Mouse (Mus musculus) olfactory bulb, adult 2 months (tissue): ENCODE data around the gene Wnt6. TPM values are rescaled to one million over a fixed set of nuclear protein-coding genes. Genes with fewer than 3 reads are reported as not detected.

ENCODE experiments used
- H3K27ac ChIP-seq: fragments of 200-500 bp; 2 replicates; pipeline ENCODE4 v1.5.1; 2012; ENCODE audit warnings: low read depth, low read length; ENCODE audit not compliant: insufficient read depth
- H3K4me1 ChIP-seq: fragments of 200-500 bp; 2 replicates; pipeline ENCODE4 v1.6.1; 2012; ENCODE audit warnings: low read length; ENCODE audit not compliant: control insufficient read depth, insufficient read depth
- H3K4me3 ChIP-seq: fragments of 200-500 bp; 2 replicates; pipeline ENCODE4 v1.5.1; 2012; ENCODE audit warnings: mild to moderate bottlenecking, low read depth, low read length, moderate library complexity; ENCODE audit not compliant: insufficient read depth
- CTCF ChIP-seq: fragments of 200-500 bp; IDR thresholded peaks from 2 replicates; pipeline ENCODE4 v1.5.1; 2012; ENCODE audit warnings: low read depth, mild to moderate bottlenecking, low read length, moderate library complexity; ENCODE audit not compliant: insufficient read depth
- POLR2A ChIP-seq: fragments of 200-500 bp; IDR thresholded peaks from 2 replicates; pipeline ENCODE4 v1.6.1; 2012; ENCODE audit warnings: mild to moderate bottlenecking, low read depth, low read length, moderate library complexity; ENCODE audit not compliant: insufficient read depth
- WGBS: fragments of 180-500 bp; shearing (Covaris S2); methylation state at CpG from one replicate; pipeline ENCODE4 v1.1.7; 2018; 5-methylcytosine and 5-hydroxymethylcytosine counted together
- polyA plus RNA-seq: library from polyadenylated mRNA; stranded (reverse); fragments of >200 nt; gene quantifications from 2 replicates; pipeline ENCODE4 v1.2.4, GENCODE M21; 2012; ENCODE audit warnings: low replicate concordance; ENCODE audit not compliant: missing spikeins, insufficient read depth, insufficient read length

The Wnt6 gene
- polyA plus RNA-seq, 1 experiment, result not detected

DNA sequence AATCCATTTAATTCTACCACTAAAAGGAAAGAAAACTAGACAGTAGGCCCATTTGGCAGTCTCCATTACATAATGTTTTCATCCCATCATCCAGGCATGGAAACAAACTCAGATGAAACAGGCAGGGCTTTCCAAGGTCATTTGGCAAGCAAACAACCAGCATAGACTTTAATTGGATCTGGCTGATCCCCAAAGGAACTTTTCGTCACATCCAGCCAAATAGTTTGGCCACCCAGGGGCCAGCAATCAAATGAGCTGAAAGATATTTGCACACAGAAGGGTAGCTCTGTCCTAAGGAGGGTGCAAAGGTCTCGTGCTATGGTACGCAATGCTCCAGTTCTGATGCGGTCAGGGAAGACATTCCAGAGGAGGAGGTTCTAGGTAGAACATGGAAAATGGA lies 21.0 kb upstream of the Wnt6 start:
- peaks cover 9% of the 10 kb centered on the region for H3K4me1 ChIP-seq
- no peak overlapping the region for H3K27ac ChIP-seq
- WGBS, result 53% methylated on average over 4 of the region's 4 CpGs
- H3K4me3 ChIP-seq, result no peak overlapping the region
- TF ChIP-seq CTCF (no peak), POLR2A (no peak)

DNA sequence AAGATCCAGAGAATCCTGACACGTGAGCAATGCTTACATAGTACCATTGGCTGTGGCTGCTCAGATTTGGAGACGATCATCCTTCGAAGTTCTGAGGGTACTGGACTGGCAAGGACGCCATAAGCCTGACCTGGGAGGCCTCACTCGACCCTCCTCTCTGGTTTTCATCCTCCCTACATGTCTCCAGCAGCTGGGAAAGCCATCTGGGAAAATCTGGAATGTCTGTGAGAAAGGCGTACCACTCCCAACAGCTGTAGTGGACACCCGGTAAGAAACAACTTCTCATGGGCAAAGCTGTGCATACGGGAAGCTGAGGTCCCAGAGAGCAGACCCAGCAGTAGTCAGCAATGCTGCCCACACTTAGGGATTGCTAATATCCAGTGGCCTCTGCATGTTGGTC lies 19.5 kb upstream of the Wnt6 start:
- TF ChIP-seq CTCF (no peak), POLR2A (no peak)
- Histone ChIP-seq H3K4me3 (no peak overlapping the region), H3K4me1 (peaks cover 9% of the 10 kb centered on the region), H3K27ac (no peak overlapping the region)
- 89% methylated on average over 8 of the region's 8 CpGs for whole genome bisulfite sequencing

GRCm38 (mm10) chr1:74752833-74753232 lies 18.9 kb upstream of the Wnt6 start:
- no peak overlapping the region for H3K4me3 ChIP-seq
- H3K27ac ChIP-seq, result no peak overlapping the region
- TF ChIP-seq CTCF (no peak), POLR2A (no peak)
- peaks cover 9% of the 10 kb centered on the region for H3K4me1 ChIP-seq
- 97% methylated on average over 3 of the region's 3 CpGs for WGBS

DNA sequence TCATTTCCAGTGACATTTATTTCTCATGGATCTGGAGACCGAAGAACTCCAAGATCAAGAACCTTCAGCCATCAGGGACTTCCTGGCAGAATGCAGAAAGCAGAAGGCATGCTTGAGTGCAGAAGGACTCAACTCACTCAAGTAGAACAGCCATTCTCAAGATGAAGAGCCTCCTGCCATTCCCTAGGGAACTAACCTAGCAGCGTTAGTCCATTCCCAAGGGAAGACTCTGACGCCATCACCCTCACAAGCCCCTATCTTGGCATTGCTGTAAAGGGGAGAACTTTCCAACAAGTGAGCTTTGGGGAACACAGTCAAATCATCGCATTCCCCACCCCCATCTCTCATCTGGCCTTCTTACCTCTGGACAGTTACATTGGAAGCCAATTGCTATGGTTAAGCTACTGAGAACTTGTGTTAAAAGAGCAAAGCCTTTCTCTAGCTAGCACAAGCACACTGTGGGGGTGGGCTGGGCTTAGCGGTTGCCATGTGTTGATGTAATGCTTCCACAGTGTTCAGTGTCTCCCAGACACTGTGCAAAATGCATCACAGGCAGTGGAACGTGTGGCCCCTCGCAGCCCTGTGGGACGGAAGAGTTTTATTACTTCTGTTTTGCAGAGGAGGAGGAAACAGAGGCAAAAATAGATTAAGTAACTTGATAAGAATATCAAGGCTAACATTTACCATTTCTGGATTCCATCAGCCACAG lies 18.3 kb upstream of the Wnt6 start:
- no peak for TF ChIP-seq POLR2A
- no peak for TF ChIP-seq CTCF
- Histone ChIP-seq H3K4me1 (peaks cover 9% of the 10 kb centered on the region), H3K27ac (no peak overlapping the region), H3K4me3 (no peak overlapping the region)
- WGBS, result 78% methylated on average over 8 of the region's 8 CpGs

DNA sequence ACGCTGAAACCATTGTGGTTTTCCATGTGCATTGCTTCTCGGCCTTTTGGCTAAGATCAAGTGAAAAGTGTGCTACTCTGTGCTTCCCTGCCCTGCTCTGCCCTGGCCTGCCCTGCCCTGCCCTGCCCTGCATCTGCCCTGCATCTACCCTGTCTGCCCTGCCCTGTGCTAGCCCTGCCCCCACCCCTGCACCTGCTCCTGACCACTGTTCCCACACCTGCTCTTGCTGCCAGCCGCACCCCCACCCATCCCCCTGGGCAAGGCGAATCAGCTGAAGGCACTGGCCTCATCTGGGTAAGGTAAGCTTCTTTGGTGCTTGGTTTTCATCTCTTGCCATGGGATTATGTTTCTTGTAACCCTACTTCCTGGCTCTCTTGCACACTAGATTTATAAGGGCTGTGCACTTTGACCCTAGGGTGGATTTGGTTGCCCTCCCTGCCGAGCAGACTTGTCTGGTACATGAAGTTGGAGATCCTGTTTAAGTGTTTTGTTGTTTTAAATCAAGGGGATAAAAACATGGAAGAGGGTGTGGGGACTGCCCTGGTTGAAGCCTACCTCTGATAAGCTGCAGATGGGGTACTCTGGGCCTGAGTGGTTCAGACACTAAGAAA lies 17.4 kb upstream of the Wnt6 start:
- Histone ChIP-seq H3K4me3 (no peak overlapping the region), H3K4me1 (peaks cover 1% of the 10 kb centered on the region), H3K27ac (no peak overlapping the region)
- TF ChIP-seq POLR2A (no peak), CTCF (no peak)
- 81% methylated on average over 5 of the region's 5 CpGs for WGBS

DNA sequence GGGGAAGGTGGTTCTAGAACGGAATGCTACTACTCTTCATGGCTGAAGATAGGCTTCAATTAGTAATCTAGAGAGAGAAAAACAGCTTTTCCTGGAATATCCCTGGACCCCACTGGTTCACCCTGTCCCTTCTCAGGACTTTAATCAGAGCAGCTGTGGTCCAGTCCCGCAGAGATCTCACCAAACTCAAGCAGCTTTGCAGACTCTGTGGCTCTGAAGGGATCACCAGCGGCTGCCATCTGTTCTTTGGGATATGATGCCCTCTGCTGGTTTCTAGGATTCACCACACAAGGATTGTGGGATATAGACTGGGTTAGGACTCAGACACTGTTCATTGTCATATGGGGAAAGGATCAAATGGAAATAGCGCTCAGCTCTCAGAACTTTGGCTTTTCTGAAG lies 11.9 kb upstream of the Wnt6 start:
- H3K4me1 ChIP-seq, result no peaks in the 10 kb centered on the region
- no peak overlapping the region for H3K27ac ChIP-seq
- 30% methylated on average over 4 of the region's 4 CpGs for WGBS
- H3K4me3 ChIP-seq, result no peak overlapping the region
- no peak for TF ChIP-seq POLR2A

DNA sequence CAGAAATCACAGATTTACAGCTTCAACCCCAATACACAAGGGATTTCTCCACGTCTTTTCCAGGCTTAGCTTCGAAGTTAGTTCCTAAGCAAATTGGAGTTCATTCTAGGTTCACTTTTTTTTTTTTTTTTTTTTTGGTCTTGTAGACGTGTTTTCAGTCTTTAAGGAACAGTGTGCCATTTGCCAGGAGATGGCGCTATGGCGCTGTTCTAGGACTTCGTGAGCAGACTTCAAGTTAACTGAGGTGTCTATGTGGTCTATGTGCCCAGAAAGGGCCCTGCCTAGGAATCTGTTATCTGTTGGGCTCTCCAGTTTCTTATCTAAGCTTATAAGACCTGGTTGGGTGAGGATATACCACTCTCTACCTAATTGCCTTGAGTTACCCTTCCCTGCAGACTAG lies 8.6 kb upstream of the Wnt6 start:
- no peak overlapping the region for H3K4me3 ChIP-seq
- 4% methylated on average over 6 of the region's 6 CpGs for WGBS
- no peaks in the 10 kb centered on the region for H3K4me1 ChIP-seq
- H3K27ac ChIP-seq, result no peak overlapping the region
- TF ChIP-seq POLR2A (no peak), CTCF (no peak)

- Histone ChIP-seq H3K4me1 (peaks cover 19% of the 10 kb centered on the region), H3K27ac (no peak overlapping the region), H3K4me3 (peak overlapping the region; percentile 40)
- WGBS, result 13% methylated on average over 35 of the region's 35 CpGs
- TF ChIP-seq POLR2A, result no peak
- no peak for TF ChIP-seq CTCF
These were observed 795 bp upstream of the Wnt6 start for GRCm38 (mm10) chr1:74770727-74771466.

DNA sequence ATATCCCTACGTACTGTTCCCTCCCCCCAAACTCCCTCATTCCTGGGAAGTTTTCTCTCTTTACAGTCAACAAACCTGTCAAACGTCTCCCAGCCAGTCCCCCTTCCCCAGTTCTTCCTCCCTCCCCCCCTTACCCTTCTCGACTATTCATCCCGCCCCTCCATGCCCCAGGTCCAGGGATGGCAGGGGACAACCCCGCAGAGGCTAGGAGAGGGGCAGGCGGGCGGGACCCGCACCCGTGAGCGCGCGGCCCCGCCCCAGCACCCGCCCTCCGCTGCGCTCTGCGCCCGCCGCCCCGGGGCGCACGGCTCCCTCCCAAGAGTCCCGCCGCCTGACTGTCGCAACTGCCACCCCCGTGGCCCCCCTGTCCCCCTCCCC lies 236 bp upstream of the Wnt6 start:
- peaks cover 19% of the 10 kb centered on the region for H3K4me1 ChIP-seq
- H3K4me3 ChIP-seq, result peak overlapping the region; percentile 40
- H3K27ac ChIP-seq, result no peak overlapping the region
- TF ChIP-seq CTCF (no peak), POLR2A (no peak)
- 1% methylated on average over 24 of the region's 26 CpGs for WGBS
